Mouse (Mus musculus) kidney, embryonic 15.5 days (tissue): Measurements from ENCODE around the gene Esp18. TPM values are rescaled to one million over a fixed set of nuclear protein-coding genes. Genes with fewer than 3 reads are reported as not detected.

Source experiments
- ATAC-seq: fragments of 200-750 bp; cut with Nextera tagmentation; replicated peaks from 2 replicates; pipeline ENCODE4 v1.8.0; 2017; ENCODE audit warnings: moderate TSS enrichment; ENCODE audit not compliant: low FRiP score
- H3K27ac ChIP-seq: fragments of 300-500 bp; sonication (generic); 2 replicates; pipeline ENCODE4 v1.5.1; 2015; ENCODE audit warnings: mild to moderate bottlenecking, inconsistent platforms
- H3K27me3 ChIP-seq: fragments of 300-500 bp; sonication (generic); 2 replicates; pipeline ENCODE4 v1.6.1; 2015; ENCODE audit warnings: inconsistent platforms
- H3K36me3 ChIP-seq: fragments of 300-500 bp; sonication (generic); 2 replicates; pipeline ENCODE4 v1.6.1; 2015; ENCODE audit warnings: inconsistent platforms
- H3K4me1 ChIP-seq: fragments of 300-500 bp; sonication (generic); 2 replicates; pipeline ENCODE4 v1.6.1; 2015; ENCODE audit warnings: inconsistent platforms
- H3K4me2 ChIP-seq: fragments of 300-500 bp; sonication (generic); 2 replicates; pipeline ENCODE4 v1.6.1; 2015; ENCODE audit warnings: moderate library complexity, mild to moderate bottlenecking, inconsistent platforms
- H3K4me3 ChIP-seq: fragments of 300-500 bp; sonication (generic); replicated peaks from 2 replicates; pipeline ENCODE4 v1.5.1; 2015; ENCODE audit warnings: mild to moderate bottlenecking, inconsistent platforms
- H3K9ac ChIP-seq: fragments of 300-500 bp; sonication (generic); 2 replicates; pipeline ENCODE4 v1.6.1; 2015; ENCODE audit warnings: mild to moderate bottlenecking, inconsistent platforms
- H3K9me3 ChIP-seq: fragments of 300-500 bp; sonication (generic); replicated peaks from 2 replicates; pipeline ENCODE4 v1.6.1; 2016; ENCODE audit warnings: inconsistent platforms
- WGBS: fragments of 180-500 bp; shearing (Covaris S2); methylation state at CpG from one replicate; pipeline ENCODE4 v1.1.7; 2015; ENCODE audit warnings: mixed read lengths; 5-methylcytosine and 5-hydroxymethylcytosine counted together
- microRNA-seq: library from miRNA; unstranded; fragments of <30 nt; microRNA quantifications from one replicate; pipeline ENCODE4, GENCODE M21; 2016
- polyA plus RNA-seq: library from polyadenylated mRNA; unstranded; fragments of >200 nt; fragmentation: Nextera tagmentation; extraction: Ambion mirVana; gene quantifications from 2 replicates; pipeline ENCODE4 v1.2.1, GENCODE M21; 2015

The Esp18 gene
- not detected in 2 replicates for polyA plus RNA-seq

DNA sequence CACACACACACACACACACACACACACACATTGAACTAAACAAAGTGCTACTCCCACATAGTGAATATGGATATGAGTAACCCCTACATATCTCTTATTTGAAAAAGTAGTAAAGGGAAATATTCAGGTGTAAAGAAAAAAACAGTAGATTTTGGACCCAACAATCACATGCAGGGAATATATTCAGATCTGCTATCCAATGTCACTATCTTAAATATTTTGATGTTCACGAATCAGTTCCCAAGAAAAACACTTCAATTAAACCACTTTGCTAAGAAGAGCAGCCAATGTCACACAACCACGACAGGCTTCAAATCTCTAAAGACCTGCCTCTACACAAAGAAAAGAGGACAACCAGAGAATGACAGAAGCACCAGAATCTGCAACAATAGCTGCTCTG, at the start of gene Esp18:
Esp18 (plus strand) TSS at position 301 of the 400 bp plus-strand sequence.
- Histone ChIP-seq H3K4me2 (no peak within 1 kb of the TSS), H3K4me1 (no peaks in the 10 kb centered on the region), H3K36me3 (no peaks in the 10 kb centered on the region), H3K27ac (no peak within 1 kb of the TSS), H3K9ac (no peak within 1 kb of the TSS), H3K27me3 (no peaks in the 10 kb centered on the region), H3K9me3 (no peaks in the 10 kb centered on the region), H3K4me3 (no peak within 1 kb of the TSS)
- 73% methylated on average over 2 of the region's 2 CpGs for WGBS
- no peak for ATAC-seq

DNA sequence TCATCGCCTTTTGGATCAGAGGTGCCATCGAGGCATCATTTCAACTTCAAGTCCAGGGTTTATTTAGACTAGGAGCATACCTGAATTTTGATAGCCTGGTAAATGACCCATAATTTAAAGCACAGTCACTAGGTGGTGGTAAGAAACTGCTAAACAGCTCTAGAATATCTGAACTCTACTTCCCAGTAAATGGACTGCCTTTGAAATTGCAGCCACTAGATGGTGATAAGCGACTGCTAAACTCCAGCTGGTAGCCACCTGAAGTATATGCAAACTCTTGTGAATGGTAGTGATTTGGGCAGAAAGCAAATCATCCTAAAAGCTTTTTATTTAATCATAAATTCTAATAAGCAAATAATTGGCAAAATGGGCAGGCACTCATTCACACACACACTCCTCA, 42.8 kb upstream of the Esp18 start:
- ATAC-seq = no peak
- Histone ChIP-seq H3K27ac (no peak overlapping the region), H3K4me2 (no peak overlapping the region), H3K27me3 (no peaks in the 10 kb centered on the region), H3K4me1 (no peaks in the 10 kb centered on the region), H3K4me3 (no peak overlapping the region), H3K36me3 (no peaks in the 10 kb centered on the region), H3K9me3 (no peaks in the 10 kb centered on the region), H3K9ac (no peak overlapping the region)
- 71% methylated on average over 3 of the region's 3 CpGs for whole genome bisulfite sequencing

Small RNA genes within 50 kb of the gene (microRNA-seq; reads per million reads assigned to microRNA genes)
- not detected for gene Gm26429

Other genes starting within 250 kb of the Esp18 start
- not detected in 2 replicates for gene Esp16, start 129.8 kb downstream of the Esp18 start, polyA plus RNA-seq
- gene Esp15, start 234.6 kb downstream of the Esp18 start, polyA plus RNA-seq = not detected in 2 replicates